In the genomic region with DNA sequence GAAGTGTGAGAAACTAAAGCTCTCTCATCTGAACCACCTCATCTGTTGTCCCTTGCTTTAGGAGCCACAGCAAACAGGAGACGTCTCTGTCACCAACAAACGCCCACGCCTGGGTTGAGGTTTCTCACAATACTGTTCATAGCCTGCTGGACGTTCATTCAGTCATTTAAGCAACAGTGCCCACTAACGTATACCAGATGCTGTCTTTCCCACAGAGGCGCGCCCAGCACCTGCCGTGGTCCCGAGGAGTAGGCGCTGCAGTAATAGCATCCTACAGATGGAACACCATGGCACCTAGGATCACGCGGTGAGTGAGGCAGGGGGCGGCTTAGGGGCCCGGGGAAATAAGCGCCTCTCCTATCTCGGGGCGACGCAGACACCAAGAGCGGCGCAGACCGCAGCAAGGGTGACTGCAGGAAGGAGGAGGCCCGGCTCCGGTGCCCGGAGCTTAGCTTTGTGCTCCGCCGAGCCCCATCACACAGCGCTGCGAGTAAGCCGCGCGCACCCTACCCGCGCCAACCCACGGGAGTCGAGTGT, we compare ENCODE assay signal across 8 mouse cellular contexts. TPM values are rescaled to one million over a fixed set of nuclear protein-coding genes. Genes with fewer than 3 reads are reported as not detected.
A peak's percentile ranks its signal among the peaks of the same experiment; 100 is the strongest.
DNase-seq lines count a peak whose midpoint lies in the region; ATAC-seq lines count a peak whose summit lies in the region.

No protein-coding gene starts in this region.

- H3K36me3 ChIP-seq in neural tube, embryonic 11.5 days (ENCODE audit: control insufficient read depth, insufficient read depth, low read length): no peaks in the 10 kb centered on the region
- peaks cover 49% of the 10 kb centered on the region for H3K36me3 ChIP-seq in hindbrain, embryonic 10.5 days
- peaks cover 7% of the 10 kb centered on the region for H3K36me3 ChIP-seq in lung, embryonic 15.5 days

- H3K4me3 ChIP-seq in neural tube, embryonic 11.5 days (ENCODE audit: low read depth, low read length): peak overlapping the region; percentile 93
- peak overlapping the region; percentile 95 for H3K4me3 ChIP-seq in hindbrain, embryonic 10.5 days
- peak overlapping the region; percentile 95 for H3K4me3 ChIP-seq in lung, embryonic 15.5 days

- ATAC-seq in neural tube, embryonic 11.5 days (ENCODE audit: insufficient read depth, low FRiP score, low TSS enrichment): no peak; the same call in 1 of the 2 replicates
- ATAC-seq in common myeloid progenitor, adult 5-6 weeks (replicated peaks; ENCODE audit: low read depth, poor library complexity, severe bottlenecking): peak; percentile 64
- ATAC-seq in lung, embryonic 15.5 days (ENCODE audit: borderline replicate concordance, extremely low read depth, low FRiP score, low TSS enrichment): peak; percentile 83

- WGBS in neural tube, embryonic 11.5 days: under 1% methylated on average over 34 of the region's 35 CpGs
- WGBS in hindbrain, embryonic 10.5 days: under 1% methylated on average over 35 of the region's 35 CpGs
- WGBS in lung, embryonic 15.5 days: under 1% methylated on average over 33 of the region's 35 CpGs

- peak overlapping the region; percentile 87 for H3K9ac ChIP-seq in neural tube, embryonic 11.5 days (ENCODE audit: low read length)
- H3K9ac ChIP-seq in lung, embryonic 15.5 days: peak overlapping the region; percentile 87

- no peak overlapping the region for H3K27ac ChIP-seq in neural tube, embryonic 11.5 days (ENCODE audit: low read depth, low read length)
- peak overlapping the region; percentile 91 for H3K27ac ChIP-seq in hindbrain, embryonic 10.5 days
- peak overlapping the region; percentile 53; the same call in 1 of the 2 replicates for H3K27ac ChIP-seq in lung, embryonic 15.5 days

- H3K4me2 ChIP-seq in neural tube, embryonic 11.5 days (ENCODE audit: low read depth): peak overlapping the region; percentile 68
- H3K4me2 ChIP-seq in lung, embryonic 15.5 days: peak overlapping the region; percentile 86

- DNase-seq in neural tube, embryonic 11.5 days (ENCODE audit: low spot score): no peak
- DNase-seq in neural tube, embryonic 10.5 days (ENCODE audit: extremely low spot score, low spot score): no peak
- no peak for DNase-seq in hindbrain, embryonic 10.5 days (ENCODE audit: low spot score)
- peak; percentile 59 to 69 for DNase-seq in right cerebral cortex, adult 2 months (ENCODE audit: low spot score in 2 of 2)
- DNase-seq in adrenal gland, postnatal 25 days: no peak
- DNase-seq in spleen, adult 18-20 months: no peak

- no peaks in the 10 kb centered on the region for H3K9me3 ChIP-seq in neural tube, embryonic 11.5 days (ENCODE audit: control insufficient read depth, low read length)
- H3K9me3 ChIP-seq in hindbrain, embryonic 10.5 days: no peaks in the 10 kb centered on the region
- H3K9me3 ChIP-seq in lung, embryonic 15.5 days: no peaks in the 10 kb centered on the region

- H3K4me1 ChIP-seq in neural tube, embryonic 11.5 days (ENCODE audit: control insufficient read depth, insufficient read depth, low read length): peaks cover 11% of the 10 kb centered on the region
- H3K4me1 ChIP-seq in hindbrain, embryonic 10.5 days (replicated peaks): peaks cover 27% of the 10 kb centered on the region
- H3K4me1 ChIP-seq in lung, embryonic 15.5 days: peaks cover 19% of the 10 kb centered on the region

- H3K27me3 ChIP-seq in neural tube, embryonic 11.5 days (ENCODE audit: control insufficient read depth, insufficient read depth, low read length): no peaks in the 10 kb centered on the region
- H3K27me3 ChIP-seq in hindbrain, embryonic 10.5 days (ENCODE audit: insufficient read depth, poor library complexity, severe bottlenecking): no peaks in the 10 kb centered on the region
- H3K27me3 ChIP-seq in lung, embryonic 15.5 days: no peaks in the 10 kb centered on the region

RNA-seq across cellular contexts. Expression of gene Zbtb49, which starts 0.4 kb away (rescaled TPM):
- 15.7 and 19.6 TPM in 2 replicates for polyA plus RNA-seq in neural tube, embryonic 11.5 days (2014; fragmentation: Nextera tagmentation; extraction: Ambion mirVana)
- total RNA-seq in common myeloid progenitor, adult 5-6 weeks (2017): 9.4 and 16.2 TPM in 2 replicates
- 16.4 and 19.4 TPM in 2 replicates for polyA plus RNA-seq in hindbrain, embryonic 10.5 days (2016; fragmentation: Nextera tagmentation; extraction: Ambion mirVana)
- 12.2 and 13.5 TPM in 2 replicates for polyA plus RNA-seq in lung, embryonic 15.5 days (2015; fragmentation: Nextera tagmentation; extraction: Ambion mirVana)
- total RNA-seq in adrenal gland, postnatal 25 days (2021): 10.8 and 12.0 TPM in 2 replicates

RNA-seq across cellular contexts. Expression of gene Lyar, which starts 0.4 kb away (rescaled TPM):
- polyA plus RNA-seq in neural tube, embryonic 11.5 days (2014; fragmentation: Nextera tagmentation; extraction: Ambion mirVana): 102 and 117 TPM in 2 replicates
- total RNA-seq in common myeloid progenitor, adult 5-6 weeks (2017): 144 and 145 TPM in 2 replicates
- 101 and 148 TPM in 2 replicates for polyA plus RNA-seq in hindbrain, embryonic 10.5 days (2016; fragmentation: Nextera tagmentation; extraction: Ambion mirVana)
- polyA plus RNA-seq in lung, embryonic 15.5 days (2015; fragmentation: Nextera tagmentation; extraction: Ambion mirVana): 83.8 and 85.7 TPM in 2 replicates
- 18.0 and 20.7 TPM in 2 replicates for total RNA-seq in adrenal gland, postnatal 25 days (2021)

RNA-seq across cellular contexts. Expression of gene Tmem128, which starts 40.1 kb away (rescaled TPM):
- 99.1 and 99.4 TPM in 2 replicates for polyA plus RNA-seq in neural tube, embryonic 11.5 days (2014; fragmentation: Nextera tagmentation; extraction: Ambion mirVana)
- total RNA-seq in common myeloid progenitor, adult 5-6 weeks (2017): 23.5 and 25.8 TPM in 2 replicates
- 81.7 and 93.4 TPM in 2 replicates for polyA plus RNA-seq in hindbrain, embryonic 10.5 days (2016; fragmentation: Nextera tagmentation; extraction: Ambion mirVana)
- 80.4 and 81.1 TPM in 2 replicates for polyA plus RNA-seq in lung, embryonic 15.5 days (2015; fragmentation: Nextera tagmentation; extraction: Ambion mirVana)
- total RNA-seq in adrenal gland, postnatal 25 days (2021): 39.0 and 45.0 TPM in 2 replicates

RNA-seq across cellular contexts. Expression of gene Otop1, which starts 55.9 kb away (rescaled TPM):
- polyA plus RNA-seq in neural tube, embryonic 11.5 days (2014; fragmentation: Nextera tagmentation; extraction: Ambion mirVana): not detected in 2 replicates
- not detected in 2 replicates for total RNA-seq in common myeloid progenitor, adult 5-6 weeks (2017)
- polyA plus RNA-seq in hindbrain, embryonic 10.5 days (2016; fragmentation: Nextera tagmentation; extraction: Ambion mirVana): 0.06 and 0.07 TPM in 2 replicates
- not detected in 2 replicates for polyA plus RNA-seq in lung, embryonic 15.5 days (2015; fragmentation: Nextera tagmentation; extraction: Ambion mirVana)
- total RNA-seq in adrenal gland, postnatal 25 days (2021): 24.7 and 25.0 TPM in 2 replicates

Comparison
In these comparisons a context has a peak if more than half of its experiments do, and no peak if none do; other contexts are left out.
1. DNase-seq: peak in right cerebral cortex, adult 2 months (2 of 2); none in neural tube, embryonic 11.5 days (single experiment), neural tube, embryonic 10.5 days (single experiment), hindbrain, embryonic 10.5 days (single experiment), adrenal gland, postnatal 25 days (single experiment) and spleen, adult 18-20 months (0 of 2).
2. Peak in every context shown above with its lines, with median percentiles within 50 percentile points of each other: H3K4me3 ChIP-seq.